Mouse (Mus musculus): ENCODE measurements around the gene Hist2h4. TPM values are rescaled to one million over a fixed set of nuclear protein-coding genes. Genes with fewer than 3 reads are reported as not detected.

The Hist2h4 gene
- polyA plus RNA-seq, 3 experiments from 2014 or later, result 1.3 to 7.4 (median 5.9) TPM

GRCm38 (mm10) chr3:96268776-96269378 lies 5.8 kb upstream of the Hist2h4 start:
- peak; percentile 18 for ATAC-seq

DNA sequence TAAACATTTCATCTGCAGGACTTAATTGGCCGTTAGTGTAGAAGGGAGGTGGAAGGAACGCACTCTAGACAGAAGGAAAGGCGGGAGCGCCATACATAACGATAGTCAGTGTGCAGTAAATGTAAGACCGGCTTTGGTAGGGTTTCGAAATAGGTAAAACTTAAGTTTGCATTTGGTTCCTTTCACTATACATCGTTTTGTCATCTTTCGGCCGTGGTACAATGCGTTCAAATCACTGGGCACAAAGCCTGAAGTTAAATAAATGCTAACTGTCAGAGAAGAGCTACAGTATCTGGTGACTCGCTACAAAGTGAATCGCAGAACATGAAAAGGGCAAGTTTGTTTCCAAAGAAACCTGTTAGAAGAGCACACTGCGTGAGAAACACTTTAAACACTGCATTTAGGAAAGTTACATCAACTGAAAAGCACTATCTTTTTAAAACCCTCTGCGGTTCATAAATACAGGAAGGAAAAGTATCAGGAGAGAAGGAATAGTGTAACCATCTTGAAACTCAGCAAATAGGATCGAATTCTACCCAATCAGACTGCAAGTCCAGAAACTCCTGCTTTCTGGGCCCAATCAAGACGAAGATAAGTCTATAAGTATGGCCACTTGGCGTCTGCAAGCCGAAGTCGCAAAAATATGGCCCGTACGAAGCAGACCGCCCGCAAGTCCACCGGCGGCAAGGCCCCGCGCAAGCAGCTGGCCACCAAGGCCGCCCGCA lies 5.1 kb upstream of the Hist2h4 start, which contains the start of gene Hist2h3b:
Hist2h3b (plus strand) TSS at position 604 of the 725 bp plus-strand sequence.
- ATAC-seq, result peak; percentile 41

DNA sequence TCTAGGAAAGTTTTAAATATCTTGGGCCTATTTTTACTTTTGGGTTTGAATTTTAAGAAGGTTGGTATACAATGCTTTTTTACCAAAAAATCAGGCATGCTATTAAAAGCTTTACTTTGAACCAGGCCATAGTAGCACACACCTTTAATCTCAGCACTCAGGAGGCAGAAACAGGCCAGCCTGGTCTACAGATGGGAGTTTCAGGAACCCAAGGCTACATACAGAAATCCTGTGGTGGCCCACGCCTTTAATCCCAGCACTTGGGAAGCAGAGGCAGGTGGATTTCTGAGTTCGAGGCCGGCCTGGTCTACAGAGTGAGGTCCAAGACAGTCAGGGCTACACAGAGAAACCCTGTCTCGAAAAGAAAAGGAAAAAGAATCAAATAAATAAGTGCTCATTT lies 4.4 kb upstream of the Hist2h4 start:
- ATAC-seq, result no peak

DNA sequence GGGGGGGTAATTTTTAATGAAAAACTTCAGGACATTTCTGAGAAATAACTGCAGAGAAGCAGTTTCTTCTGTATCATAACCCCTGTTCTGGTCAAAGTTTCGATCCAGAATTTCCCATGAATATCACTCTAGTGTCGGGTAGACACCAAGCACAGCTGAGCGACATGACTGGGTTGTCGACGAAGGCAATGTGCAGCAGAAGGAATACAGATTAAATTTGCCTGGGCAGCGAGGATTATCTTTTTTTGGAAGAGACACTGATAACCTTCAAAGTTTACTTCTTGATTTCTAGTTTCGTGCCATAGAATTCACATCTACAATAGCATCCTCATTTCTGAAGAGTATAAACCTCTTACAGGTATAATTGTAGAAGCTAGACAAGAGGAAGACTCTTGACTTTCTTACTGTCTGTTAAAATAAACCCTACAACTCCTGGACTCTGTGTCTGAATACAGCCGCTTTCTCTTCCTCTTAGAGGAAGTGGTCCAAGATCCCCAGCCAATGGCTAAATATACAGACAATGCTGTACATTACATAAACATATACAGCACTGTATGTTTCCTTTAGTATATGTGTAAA lies 3.1 kb upstream of the Hist2h4 start:
- no peak for ATAC-seq

DNA sequence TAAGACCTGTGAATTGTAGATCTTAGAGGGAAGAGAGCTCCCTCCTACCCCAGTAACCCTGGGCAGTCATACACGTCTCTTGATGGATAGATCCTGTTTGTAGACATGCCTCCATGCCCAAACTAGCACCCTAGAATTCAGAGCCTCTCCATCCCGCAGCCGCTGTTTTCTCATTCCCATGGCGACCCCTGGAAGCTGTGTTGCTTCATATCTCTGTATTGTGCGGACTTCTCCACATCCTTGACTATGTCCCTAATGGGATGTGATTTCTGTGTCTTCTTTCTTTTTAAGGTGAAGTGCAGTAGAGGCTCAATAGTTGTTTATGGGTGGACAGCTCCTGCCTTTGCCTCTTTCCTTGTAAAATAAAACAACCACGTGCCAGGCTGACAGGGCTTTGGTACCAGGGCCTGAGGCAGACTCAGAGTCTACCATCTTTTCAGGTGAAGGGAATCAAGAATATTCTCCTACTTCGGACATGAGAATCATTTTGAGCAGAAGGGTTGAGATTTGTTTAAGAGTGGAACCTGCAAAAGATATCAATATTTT lies 1.4 kb upstream of the Hist2h4 start:
- no peak for ATAC-seq

DNA sequence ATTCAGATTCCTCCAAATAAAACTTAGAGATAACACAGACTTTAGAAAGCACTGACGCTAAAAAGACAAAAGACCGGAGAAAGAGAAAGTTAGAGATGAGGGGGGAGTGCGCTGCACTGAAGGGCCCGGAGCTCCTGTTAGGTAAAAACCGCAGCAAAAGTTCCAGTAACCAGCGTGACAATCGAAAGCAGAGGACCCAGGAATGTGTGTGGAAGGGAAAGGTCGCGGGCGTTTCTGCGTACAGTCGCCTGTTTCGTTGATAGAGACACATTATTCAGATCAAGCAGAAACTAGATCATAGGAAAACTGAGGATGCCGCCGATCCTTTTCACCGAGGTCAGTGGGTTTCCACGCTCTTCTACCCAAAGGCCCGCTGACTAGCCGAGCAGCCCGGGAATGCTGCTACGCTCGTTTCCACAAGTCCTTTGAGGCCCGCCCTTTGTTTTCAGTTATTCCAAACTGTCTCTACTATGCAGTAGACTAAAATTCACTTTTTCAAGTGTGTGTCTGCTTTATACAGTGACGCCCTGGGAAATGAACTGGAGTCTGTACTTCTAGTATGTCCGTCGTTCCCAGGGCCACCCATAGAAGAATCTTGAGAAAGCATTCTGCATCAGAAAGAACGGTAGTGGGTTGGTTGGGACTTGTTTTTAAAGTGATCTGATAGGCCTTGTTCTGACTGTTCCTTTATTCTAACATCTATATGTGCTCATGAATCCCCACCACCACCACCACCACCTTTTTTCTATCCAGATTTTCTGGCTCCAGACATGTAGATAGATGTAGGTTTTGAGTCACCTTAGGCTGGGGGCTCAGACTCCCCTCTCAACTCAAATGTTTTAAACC lies 670 bp upstream of the Hist2h4 start:
- peak; percentile 36 for ATAC-seq

DNA sequence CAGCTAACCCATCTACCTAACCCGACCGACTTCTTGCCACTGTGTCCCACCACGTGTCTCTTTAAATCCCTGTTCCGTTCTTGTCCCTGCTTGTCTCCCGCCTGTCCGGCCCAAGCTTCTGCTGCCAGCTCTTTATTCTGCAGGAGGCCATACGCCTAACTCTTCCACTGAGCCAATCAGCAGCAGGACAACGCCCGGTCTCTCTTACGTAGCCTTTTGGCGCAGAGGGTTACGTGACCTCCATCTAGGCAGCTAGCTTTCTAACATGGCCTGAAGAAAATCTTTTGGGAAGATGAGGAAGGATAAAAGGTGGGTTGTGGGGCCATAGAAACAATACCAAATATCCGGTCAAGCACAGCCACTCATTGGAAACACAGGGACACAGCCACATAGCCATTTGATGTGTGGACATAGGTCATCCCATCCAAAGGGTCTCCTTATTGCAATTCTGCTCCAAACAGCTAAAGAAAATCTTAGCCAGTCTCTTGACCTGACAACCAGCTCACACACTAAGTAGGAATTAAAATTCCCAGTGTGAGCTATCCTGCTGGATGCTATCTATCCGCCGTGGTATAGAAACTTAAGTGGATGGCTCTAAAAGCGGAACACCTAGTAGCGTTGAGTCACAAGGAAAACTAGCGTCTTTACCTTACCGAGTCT lies 765 bp downstream of the Hist2h4 start:
- peak; percentile 66 for ATAC-seq

DNA sequence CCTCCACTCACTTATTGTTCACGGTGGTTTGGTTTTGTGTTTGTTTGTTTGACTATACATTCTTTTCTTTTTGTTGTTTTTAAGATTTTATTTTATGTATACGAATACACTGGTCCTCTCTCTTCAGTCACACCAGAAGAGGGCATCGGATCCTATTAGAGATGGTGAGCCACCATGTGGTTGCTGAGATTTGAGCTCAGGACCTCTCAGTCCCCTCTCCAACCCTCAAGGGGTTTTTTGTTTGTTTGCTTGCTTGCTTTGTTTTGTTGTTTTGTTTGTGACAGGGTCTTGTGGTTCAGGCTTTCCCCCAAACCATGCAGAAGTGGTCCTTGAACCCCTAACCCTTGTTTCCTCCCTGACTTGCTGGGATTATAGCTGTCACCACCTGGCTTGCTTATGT lies 1.5 kb downstream of the Hist2h4 start:
- no peak for ATAC-seq

DNA sequence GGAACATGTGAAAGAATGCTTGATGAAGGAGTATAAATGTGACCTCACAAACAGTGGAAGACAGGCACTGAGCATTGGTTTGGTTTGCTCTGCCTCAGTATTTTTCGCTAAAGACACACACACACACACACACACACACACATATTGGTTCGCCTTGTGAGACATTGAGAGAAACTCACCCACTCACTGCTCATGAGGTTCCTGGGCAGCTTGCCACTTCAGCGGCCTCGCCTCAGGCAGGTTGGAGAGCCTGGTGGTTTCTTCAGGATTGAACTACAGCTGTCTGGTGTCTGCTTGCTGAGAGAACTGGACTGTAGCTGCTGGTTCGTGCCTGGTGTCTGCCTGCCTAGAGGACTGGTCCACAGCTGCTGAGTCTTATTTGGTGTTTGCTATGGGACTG lies 2.9 kb downstream of the Hist2h4 start:
- no peak for ATAC-seq

DNA sequence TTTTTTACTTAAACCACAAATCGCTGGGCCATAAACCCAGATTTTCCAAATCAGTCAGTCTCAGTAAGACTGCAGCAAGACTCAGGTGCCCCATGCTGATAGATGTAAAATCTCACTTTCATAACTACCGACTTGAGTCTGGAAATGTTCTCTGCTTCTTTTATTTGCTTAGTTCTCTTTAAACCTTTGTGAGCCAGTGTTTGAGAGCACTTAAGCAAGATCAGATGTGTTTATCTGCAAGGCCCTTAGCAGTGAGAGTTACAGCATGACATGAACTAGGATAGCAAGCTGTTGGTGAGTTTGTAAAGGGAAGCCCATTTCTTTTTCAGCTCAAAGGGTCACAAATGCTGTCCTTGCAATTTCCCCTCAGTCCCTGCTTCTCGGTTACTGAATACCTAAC lies 5.9 kb downstream of the Hist2h4 start:
- no peak for ATAC-seq

DNA sequence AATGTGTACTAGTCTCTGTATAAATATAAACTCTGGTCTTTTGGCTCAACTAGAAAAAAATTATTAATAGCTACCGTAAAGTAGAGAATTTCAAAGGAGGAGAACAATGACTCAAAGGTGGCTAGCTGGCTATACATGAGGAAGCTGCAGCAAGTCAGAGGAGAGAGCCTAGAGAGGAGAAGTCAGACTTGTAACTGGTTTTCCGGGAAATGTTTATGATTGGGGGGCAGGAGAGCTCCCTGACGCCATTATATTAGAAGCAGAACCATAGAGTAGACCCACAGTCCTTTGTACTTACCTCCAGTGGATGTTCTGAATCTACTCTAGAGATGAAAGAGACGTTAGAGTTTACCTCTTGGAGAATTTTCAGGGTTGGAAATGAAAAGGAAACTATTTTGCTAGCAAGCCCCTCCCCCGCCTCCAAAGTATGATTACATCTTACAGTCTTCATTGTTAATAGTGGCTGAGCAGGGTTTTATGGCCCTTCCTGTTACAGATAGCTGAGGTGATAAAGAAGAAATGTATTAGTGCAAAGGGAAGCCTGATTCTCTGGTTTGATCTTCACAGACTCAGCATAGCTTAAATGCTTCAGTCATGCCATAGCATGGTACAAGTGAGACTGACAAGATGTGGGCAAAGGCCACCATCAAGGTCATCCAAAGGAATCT lies 7.1 kb downstream of the Hist2h4 start:
- ATAC-seq, result peak; percentile 28

GRCm38 (mm10) chr3:96254683-96255355 lies 8.3 kb downstream of the Hist2h4 start:
- ATAC-seq, result no peak

DNA sequence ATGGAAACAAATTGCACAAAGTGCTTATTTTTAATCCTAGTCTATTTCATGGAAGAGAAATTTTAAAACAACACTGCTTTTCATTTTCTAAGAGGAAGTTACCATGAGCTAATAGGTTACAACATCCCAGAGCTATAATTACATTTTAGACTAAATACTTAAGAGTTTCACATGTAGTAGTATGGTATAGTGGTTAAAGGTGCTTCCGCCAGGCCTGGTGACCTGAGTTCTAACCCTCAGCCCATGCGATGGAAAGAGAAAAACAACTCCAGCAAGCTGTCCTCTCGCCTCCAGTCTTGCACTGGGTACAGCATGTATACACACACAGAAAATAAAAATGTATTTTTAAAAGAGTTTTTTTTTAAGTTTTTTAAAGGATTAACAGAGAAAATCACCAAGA lies 11.3 kb downstream of the Hist2h4 start:
- no peak for ATAC-seq

GRCm38 (mm10) chr3:96250890-96251289 lies 12.2 kb downstream of the Hist2h4 start:
- no peak for ATAC-seq

- ATAC-seq, result no peak
Measured at GRCm38 (mm10) chr3:96249034-96249345, 14.1 kb downstream of the Hist2h4 start.

DNA sequence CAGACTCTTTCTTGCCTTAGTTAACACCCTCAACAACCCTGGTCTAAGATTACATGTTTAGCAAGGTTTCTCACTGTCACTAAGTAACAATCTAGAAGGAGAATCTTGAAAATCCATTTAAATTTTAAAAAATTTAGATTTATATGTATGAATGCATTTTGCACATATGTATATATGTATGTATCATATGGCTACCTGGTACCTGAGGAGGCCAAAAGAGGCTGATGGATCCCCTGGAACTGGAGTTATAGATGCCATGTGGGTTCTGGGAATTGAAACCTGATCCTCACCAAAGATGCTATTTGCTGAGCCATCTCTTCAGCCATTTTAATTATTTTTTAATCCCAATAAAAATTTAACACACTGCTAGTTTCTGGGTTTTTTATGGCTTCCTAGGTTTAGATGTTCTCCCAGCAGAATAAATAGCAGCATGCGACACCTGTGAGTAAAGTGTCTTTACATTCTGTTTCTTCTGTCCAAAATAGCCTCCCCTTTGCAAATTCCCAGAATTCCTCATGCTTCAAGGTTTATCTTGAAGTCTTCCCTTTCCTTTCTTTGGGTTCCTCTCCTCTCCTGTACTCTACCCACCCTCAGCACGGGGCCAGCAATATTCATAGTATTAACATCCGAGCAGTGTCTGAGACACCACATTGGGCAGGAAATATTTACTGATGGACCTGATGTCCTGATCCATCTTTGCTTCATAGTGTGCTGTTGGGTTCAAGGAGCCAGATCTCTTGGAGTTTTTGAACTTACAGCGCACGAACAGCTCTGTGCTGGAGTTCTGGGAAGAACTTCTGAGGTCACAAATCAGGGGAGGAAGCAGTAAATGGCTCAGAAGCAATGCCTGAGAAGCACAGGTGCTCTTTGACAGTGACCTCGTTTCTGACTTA lies 14.7 kb downstream of the Hist2h4 start:
- ATAC-seq, result no peak

DNA sequence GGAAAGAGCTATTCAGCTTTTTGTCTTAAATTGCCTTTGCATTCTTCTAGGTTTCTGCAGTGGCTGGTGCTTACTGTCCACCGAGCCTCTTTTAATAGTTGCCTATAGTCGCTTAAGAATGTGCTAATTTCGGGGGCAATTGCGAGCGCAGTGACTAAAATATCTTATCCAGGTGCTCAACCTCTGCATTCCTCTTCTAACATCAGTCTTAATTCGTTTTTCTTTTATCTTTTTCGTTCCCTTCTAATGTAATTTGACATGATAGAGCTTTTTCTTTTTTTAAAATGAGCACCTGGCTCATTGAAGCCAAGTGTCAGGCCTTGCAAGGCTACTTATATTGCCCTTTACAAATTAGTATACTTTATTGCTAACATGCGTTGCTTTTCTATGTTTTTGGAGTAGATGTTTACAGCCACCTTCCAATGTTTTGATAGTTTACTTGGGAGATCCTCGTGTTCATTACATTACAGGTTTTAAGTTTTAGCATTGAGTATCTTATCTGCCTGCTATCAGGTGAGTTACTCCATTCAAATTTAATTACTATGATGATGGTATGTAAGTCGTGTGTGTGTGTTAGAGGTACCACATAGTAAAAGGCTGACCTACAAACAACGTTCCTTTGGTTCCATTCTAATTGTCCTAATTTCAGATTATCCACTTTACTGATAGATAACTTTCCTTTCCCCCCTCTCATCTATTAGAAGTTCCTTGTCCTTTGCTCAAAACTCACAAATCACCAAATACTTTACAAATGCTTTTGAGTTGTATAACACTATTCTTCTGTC lies 15.6 kb downstream of the Hist2h4 start:
- no peak for ATAC-seq

DNA sequence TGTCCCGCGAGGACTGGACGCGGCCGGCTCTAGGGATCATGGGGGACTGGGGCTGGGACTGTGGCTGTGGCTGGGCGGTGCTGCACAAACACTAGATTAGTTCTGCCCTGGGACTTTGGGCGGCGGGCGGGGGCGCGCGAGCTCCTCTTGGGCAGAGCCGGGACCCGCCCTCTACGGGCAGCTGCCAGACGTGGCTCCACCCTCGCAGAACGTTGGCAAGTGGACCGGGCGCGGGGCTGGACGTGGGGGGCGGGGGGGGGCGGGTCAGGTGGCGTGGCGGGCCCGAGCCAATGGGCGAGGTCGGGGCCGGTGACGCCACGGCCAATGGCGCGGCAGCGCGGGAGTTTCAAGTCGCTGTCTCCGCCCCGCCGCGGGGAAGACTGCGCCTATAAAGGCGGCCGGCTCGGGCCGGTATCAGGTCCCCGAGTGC lies 16.7 kb downstream of the Hist2h4 start, which contains the start of gene Hist2h3c1:
Hist2h3c1 (plus strand) TSS at position 259 of the 430 bp plus-strand sequence.
- peak; percentile 53 for ATAC-seq

- ATAC-seq, result peak; percentile 47
Measured at GRCm38 (mm10) chr3:96246018-96246417, 17.1 kb downstream of the Hist2h4 start.

Measured in inflammation-experienced regulatory T-cells, adult 6 months (primary cell).